Mouse (Mus musculus) lung, adult 2 months (tissue): Measurements from ENCODE around the gene Klhdc7b. TPM values are rescaled to one million over a fixed set of nuclear protein-coding genes. Genes with fewer than 3 reads are reported as not detected.

ENCODE experiments used
- DNase-seq: peaks from one replicate; pipeline ENCODE4 v3.0.0; 2022
- H3K4me1 ChIP-seq: fragments of 200-500 bp; 2 replicates; pipeline ENCODE4 v1.6.1; 2011; ENCODE audit warnings: low read length; ENCODE audit not compliant: control insufficient read depth, insufficient read depth
- H3K4me3 ChIP-seq: fragments of 200-500 bp; replicated peaks from 2 replicates; pipeline ENCODE3; 2011; ENCODE audit warnings: low read depth, mild to moderate bottlenecking, control low read depth, low read length; ENCODE audit errors: extremely low read depth
- CTCF ChIP-seq: fragments of 200-500 bp; IDR thresholded peaks from 2 replicates; pipeline ENCODE4 v1.5.1; 2011; ENCODE audit warnings: mild to moderate bottlenecking, low read length, control low read depth; ENCODE audit not compliant: insufficient read depth
- POLR2A ChIP-seq: fragments of 200-500 bp; IDR thresholded peaks from 2 replicates; pipeline ENCODE4 v1.6.1; 2011; ENCODE audit warnings: low read depth, mild to moderate bottlenecking, control low read depth, low read length, borderline replicate concordance; ENCODE audit errors: extremely low read depth
- WGBS: fragments of 180-500 bp; shearing (Covaris S2); methylation state at CpG from one replicate; pipeline ENCODE4 v1.1.7; 2018; 5-methylcytosine and 5-hydroxymethylcytosine counted together
- polyA plus RNA-seq: library from polyadenylated mRNA; depleted of rRNA; stranded (reverse); fragments of >200 nt; gene quantifications from 2 replicates; pipeline ENCODE4 v1.2.3, GENCODE M21; 2012; rRNA removed

Klhdc7b gene
- polyA plus RNA-seq, 1 experiment = 0.07 TPM

DNA sequence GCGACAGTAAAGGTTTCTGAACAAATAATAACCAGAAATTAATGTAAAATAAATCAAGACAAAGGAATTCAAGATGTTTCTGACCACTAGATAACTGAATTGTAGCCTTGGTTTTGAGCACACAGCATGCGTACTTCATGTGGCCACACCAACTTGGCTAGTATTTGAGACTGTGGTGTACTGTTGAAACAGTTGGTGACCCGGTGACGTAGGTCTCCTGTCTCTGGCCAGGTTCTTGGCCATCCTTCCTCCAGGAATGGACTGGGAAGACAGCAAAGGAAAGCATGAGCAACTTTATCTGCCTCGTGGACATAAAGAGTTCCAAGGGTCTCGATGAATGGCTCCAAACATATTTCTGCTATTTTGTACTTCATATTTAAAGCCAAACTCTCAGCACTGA is 47.1 kb downstream of the Klhdc7b start:
- TF ChIP-seq POLR2A (no peak), CTCF (no peak)
- no peak for DNase-seq
- 0 out of 2 replicates have a peak, but pooled peaks cover 3% of the 10 kb centered on the region for H3K4me1 ChIP-seq
- 90% methylated on average over 6 of the region's 6 CpGs for WGBS
- no peak overlapping the region for H3K4me3 ChIP-seq

DNA sequence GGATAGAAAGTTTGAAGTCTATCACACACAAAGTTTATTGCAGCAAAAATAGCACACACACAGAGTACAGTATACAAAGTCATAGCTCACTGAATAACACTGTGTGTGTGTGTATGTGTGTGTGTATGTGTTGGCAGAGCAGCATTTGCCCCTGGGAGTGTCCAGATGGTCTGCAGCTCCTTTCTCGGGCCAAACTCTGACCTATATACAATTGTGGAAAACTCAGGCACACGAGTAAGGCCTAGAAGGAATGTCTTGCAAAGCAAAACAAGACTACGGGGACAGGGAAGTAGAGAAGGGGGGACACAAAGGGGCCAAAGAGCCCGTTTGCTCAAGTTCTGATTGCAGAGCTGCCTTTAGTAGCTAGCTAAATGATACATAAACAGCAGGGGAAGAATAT is 48.2 kb downstream of the Klhdc7b start:
- no peak for TF ChIP-seq CTCF
- no peak for TF ChIP-seq POLR2A
- no peak for DNase-seq
- Histone ChIP-seq H3K4me1 (0 out of 2 replicates have a peak, but pooled peaks cover 3% of the 10 kb centered on the region), H3K4me3 (no peak overlapping the region)
- WGBS = 78% methylated on average over 4 of the region's 4 CpGs

DNA sequence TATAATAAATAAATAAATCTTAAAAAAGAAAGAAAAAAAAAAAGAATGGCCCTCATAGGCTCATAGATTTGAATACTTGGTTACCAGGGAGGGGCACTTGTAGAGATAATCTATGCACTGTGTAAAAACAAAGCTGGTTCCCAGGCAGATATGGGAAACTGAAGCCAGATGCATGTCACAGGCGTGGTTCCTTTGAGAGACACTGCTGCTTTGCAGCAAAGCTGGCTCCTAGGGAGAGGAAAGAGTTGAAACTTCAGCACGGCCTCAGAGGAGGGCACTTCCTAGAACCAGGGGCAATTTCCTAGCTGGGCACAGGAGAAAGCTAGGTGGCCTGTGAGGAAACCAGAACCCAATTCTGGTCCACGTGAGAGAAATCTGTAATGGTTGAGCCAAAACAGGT is 49.4 kb downstream of the Klhdc7b start:
- no peak overlapping the region for H3K4me3 ChIP-seq
- DNase-seq = no peak
- H3K4me1 ChIP-seq = no peaks in the 10 kb centered on the region
- TF ChIP-seq POLR2A (no peak), CTCF (no peak)
- WGBS = 78% methylated on average over 3 of the region's 3 CpGs

- DNase-seq = no peak
- no peaks in the 10 kb centered on the region for H3K4me1 ChIP-seq
- H3K4me3 ChIP-seq = no peak overlapping the region
- TF ChIP-seq POLR2A = no peak
- no peak for TF ChIP-seq CTCF
- whole genome bisulfite sequencing = 86% methylated on average over 5 of the region's 5 CpGs
These were observed 51.2 kb downstream of the Klhdc7b start for GRCm38 (mm10) chr15:89435878-89436277.

Other genes with a start within 250 kb of the Klhdc7b start
- gene Mapk12, start 244.2 kb upstream of the Klhdc7b start, polyA plus RNA-seq = 28.2 and 32.2 TPM in 2 replicates
- gene Mapk11, start 235.3 kb upstream of the Klhdc7b start, polyA plus RNA-seq = 13.7 and 14.0 TPM in 2 replicates
- gene Plxnb2, start 204.1 kb upstream of the Klhdc7b start, polyA plus RNA-seq = 204 and 210 TPM in 2 replicates
- 15.6 and 17.2 TPM in 2 replicates for gene Dennd6b, start 188.4 kb upstream of the Klhdc7b start, polyA plus RNA-seq
- gene Ppp6r2, start 173.4 kb upstream of the Klhdc7b start, polyA plus RNA-seq = 153 and 372 TPM in 2 replicates
- gene Sbf1, start 69.6 kb upstream of the Klhdc7b start, polyA plus RNA-seq = 188 and 208 TPM in 2 replicates
- 0.14 and 0.75 TPM in 2 replicates for gene Adm2, start 62.2 kb upstream of the Klhdc7b start, polyA plus RNA-seq
- 0.24 and 1.2 TPM in 2 replicates for gene Miox, start 50.5 kb upstream of the Klhdc7b start, polyA plus RNA-seq
- 81.7 and 84.4 TPM in 2 replicates for gene Lmf2, start 29.3 kb upstream of the Klhdc7b start, polyA plus RNA-seq
- gene Ncaph2, start 29.2 kb upstream of the Klhdc7b start, polyA plus RNA-seq = 105 and 117 TPM in 2 replicates
- gene Sco2, start 11.1 kb upstream of the Klhdc7b start, polyA plus RNA-seq = 57.7 and 65.5 TPM in 2 replicates
- 14.4 and 21.5 TPM in 2 replicates for gene Tymp, start 7.9 kb upstream of the Klhdc7b start, polyA plus RNA-seq
- gene Odf3b, start 5.6 kb upstream of the Klhdc7b start, polyA plus RNA-seq = 106 and 138 TPM in 2 replicates
- gene Syce3, start 25.6 kb downstream of the Klhdc7b start, polyA plus RNA-seq = not detected in 2 replicates
- gene Cpt1b, start 40.9 kb downstream of the Klhdc7b start, polyA plus RNA-seq = 4.3 and 28.9 TPM in 2 replicates
- 0.45 and 0.73 TPM in 2 replicates for gene C730034F03Rik, start 44.7 kb downstream of the Klhdc7b start, polyA plus RNA-seq
- 4.4 TPM in 1 of 2 replicates, not detected in the other for gene Gm44502, start 44.8 kb downstream of the Klhdc7b start, polyA plus RNA-seq
- gene Chkb, start 45.0 kb downstream of the Klhdc7b start, polyA plus RNA-seq = 51.3 and 67.1 TPM in 2 replicates
- gene Mapk8ip2, start 69.0 kb downstream of the Klhdc7b start, polyA plus RNA-seq = 0.10 and 0.11 TPM in 2 replicates
- gene Arsa, start 92.5 kb downstream of the Klhdc7b start, polyA plus RNA-seq = 57.7 and 62.4 TPM in 2 replicates
- 103 and 141 TPM in 2 replicates for gene Shank3, start 114.7 kb downstream of the Klhdc7b start, polyA plus RNA-seq
- gene Acr, start 183.4 kb downstream of the Klhdc7b start, polyA plus RNA-seq = 2.8 and 2.9 TPM in 2 replicates
- gene Rabl2, start 207.0 kb downstream of the Klhdc7b start, polyA plus RNA-seq = 14.7 and 18.7 TPM in 2 replicates